In the genomic region with DNA sequence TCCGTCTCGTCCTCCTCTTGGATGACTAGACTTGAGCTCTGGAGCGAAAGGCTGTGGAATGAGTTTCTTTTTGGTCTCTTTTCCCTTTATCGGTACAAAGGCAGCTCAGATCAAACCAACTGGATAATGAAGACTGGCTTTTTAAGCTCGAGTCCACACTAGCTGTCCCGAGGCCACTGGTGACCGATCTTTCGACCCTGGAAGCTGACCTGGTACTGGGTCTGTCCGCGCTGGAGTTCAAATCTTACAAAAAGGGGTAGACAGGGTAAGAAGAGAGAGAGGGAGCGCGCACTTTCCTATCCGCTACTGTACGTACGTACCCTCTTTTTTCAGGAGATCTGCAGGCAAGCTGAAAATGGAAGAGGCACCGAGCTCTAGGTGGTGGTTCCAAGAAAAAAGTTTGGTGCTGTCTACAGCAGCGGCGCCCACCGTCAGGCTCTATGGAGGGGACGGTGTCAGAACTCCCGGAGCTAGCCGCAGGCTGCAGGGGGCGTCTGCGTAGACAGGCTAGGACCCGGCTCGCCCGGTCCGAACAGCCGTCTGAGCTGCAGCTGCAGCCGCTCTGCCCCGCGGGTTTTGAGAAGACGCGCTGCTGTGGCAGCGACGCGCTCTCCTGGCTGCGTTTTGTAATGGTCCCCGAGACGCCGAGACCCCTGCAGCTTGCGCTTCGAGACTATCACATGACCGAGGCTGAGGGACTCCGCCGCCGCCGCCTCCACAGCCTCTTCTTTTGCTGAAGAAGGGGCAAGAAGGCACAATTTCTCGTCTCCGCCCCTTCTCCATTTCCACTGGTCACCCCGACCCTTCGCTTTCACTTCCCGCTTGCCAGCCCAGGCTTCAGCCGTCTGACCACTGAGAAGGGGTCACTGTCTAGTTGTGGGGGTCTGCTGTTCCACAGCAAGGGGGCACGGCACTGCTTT, we compare ENCODE assay signal across 8 mouse cellular contexts. TPM values are rescaled to one million over a fixed set of nuclear protein-coding genes. Genes with fewer than 3 reads are reported as not detected.
DNase-seq lines count a peak whose midpoint lies in the region; ATAC-seq lines count a peak whose summit lies in the region.

No protein-coding gene starts in this region.

- peaks cover 11% of the 10 kb centered on the region for H3K4me1 ChIP-seq in hindbrain, embryonic 11.5 days (replicated peaks; ENCODE audit: control insufficient read depth, insufficient read depth, low read length)

- H3K9ac ChIP-seq in hindbrain, embryonic 11.5 days (ENCODE audit: low read depth, low read length), result no peak overlapping the region

- WGBS in hindbrain, embryonic 11.5 days, result under 1% methylated on average over 55 of the region's 55 CpGs

- H3K4me3 ChIP-seq in hindbrain, embryonic 11.5 days (ENCODE audit: low read depth, low read length), result peak overlapping the region; percentile 43

- H3K27me3 ChIP-seq in hindbrain, embryonic 11.5 days (ENCODE audit: control insufficient read depth, insufficient read depth, low read length), result peaks cover 96% of the 10 kb centered on the region

- ATAC-seq in hindbrain, embryonic 11.5 days (ENCODE audit: low FRiP score), result peak; percentile 51
- ATAC-seq in megakaryocyte progenitor cell, adult 5-6 weeks (replicated peaks; ENCODE audit: poor library complexity), result peak; percentile 30
- no peak for ATAC-seq in frontal cortex, adult (ENCODE audit: low TSS enrichment)

- H3K27ac ChIP-seq in hindbrain, embryonic 11.5 days (ENCODE audit: low read depth, low read length), result no peak overlapping the region

- no peaks in the 10 kb centered on the region for H3K9me3 ChIP-seq in hindbrain, embryonic 11.5 days (ENCODE audit: control insufficient read depth, low read length)

- DNase-seq in gastrocnemius, postnatal 10 days, result peak; percentile 16
- DNase-seq in gastrocnemius, adult 18-20 months (ENCODE audit: low spot score), result no peak
- peak; percentile 57 for DNase-seq in embryo, embryonic 10 days (ENCODE audit: low spot score)
- peak; percentile 73 for DNase-seq in hindbrain, embryonic 11.5 days (ENCODE audit: low spot score)
- DNase-seq in urinary bladder, postnatal 36 days (ENCODE audit: low spot score in 2 of 2), result no peak
- no peak for DNase-seq in left cerebral cortex, adult 11 months (ENCODE audit: low spot score)

- H3K36me3 ChIP-seq in hindbrain, embryonic 11.5 days (ENCODE audit: control insufficient read depth, insufficient read depth, low read length), result no peaks in the 10 kb centered on the region

- H3K4me2 ChIP-seq in hindbrain, embryonic 11.5 days (replicated peaks; ENCODE audit: low read depth, low read length), result peak overlapping the region; percentile 47

RNA-seq across cellular contexts. Expression of a gene that starts 0.6 kb away (rescaled TPM):
- total RNA-seq in gastrocnemius, postnatal 10 days (2021), result not detected
- total RNA-seq in gastrocnemius, adult 18-20 months (2021), result not detected
- 0.11 and 0.39 TPM in 2 replicates for polyA plus RNA-seq in hindbrain, embryonic 11.5 days (2014; fragmentation: Nextera tagmentation; extraction: Ambion mirVana)
- total RNA-seq in megakaryocyte progenitor cell, adult 5-6 weeks (2015), result not detected in 2 replicates
- total RNA-seq in megakaryocyte progenitor cell, adult 5-6 weeks (2017), result not detected in 2 replicates

Comparison
In these comparisons a context has a peak if more than half of its experiments do, and no peak if none do; other contexts are left out.
1. DNase-seq: peak in gastrocnemius, postnatal 10 days (single experiment), embryo, embryonic 10 days (single experiment) and hindbrain, embryonic 11.5 days (single experiment); none in gastrocnemius, adult 18-20 months (single experiment), urinary bladder, postnatal 36 days (0 of 2) and left cerebral cortex, adult 11 months (single experiment).